Mouse (Mus musculus): ENCODE results near the gene Pank2. TPM values are rescaled to one million over a fixed set of nuclear protein-coding genes. Genes with fewer than 3 reads are reported as not detected.

Pank2 gene
- polyA plus RNA-seq, 1 experiment from 2014 or later: 25.0 TPM

DNA sequence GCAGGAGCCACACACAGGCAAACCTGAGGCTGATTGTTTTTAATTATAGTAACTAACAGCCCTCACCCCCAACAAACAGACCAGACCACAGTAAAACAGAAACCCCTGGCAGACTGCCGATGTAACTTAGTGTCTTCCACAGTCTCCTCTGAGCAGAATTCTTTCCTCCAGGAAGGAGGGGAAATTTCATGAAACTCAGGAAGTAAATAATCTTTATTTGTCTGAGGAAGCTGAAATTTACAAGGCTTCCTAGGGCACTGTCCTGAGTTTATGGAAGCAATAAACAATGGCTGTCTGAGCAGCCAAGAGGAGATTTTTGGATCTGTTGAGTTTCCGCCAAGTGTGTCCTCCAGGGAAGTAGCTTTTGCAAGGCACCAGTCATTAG is 8.0 kb upstream of the Pank2 start:
- 54% methylated on average over 2 of the region's 2 CpGs for WGBS
- no peak; the same call in 1 of the 2 replicates for ATAC-seq (ENCODE audit: insufficient read depth, low FRiP score)
- Histone ChIP-seq H3K4me2 (ENCODE audit: low read depth, low read length) (peak overlapping the region; percentile 33), H3K9ac (ENCODE audit: low read length) (peak overlapping the region; percentile 46; the same call in 1 of the 2 replicates), H3K4me3 (replicated peaks; ENCODE audit: low read length) (no peak overlapping the region), H3K4me1 (ENCODE audit: control insufficient read depth, insufficient read depth, low read length) (peaks cover 11% of the 10 kb centered on the region), H3K36me3 (ENCODE audit: control insufficient read depth, insufficient read depth, low read length) (no peaks in the 10 kb centered on the region), H3K27ac (ENCODE audit: low read length) (peak overlapping the region; percentile 71), H3K9me3 (replicated peaks; ENCODE audit: control insufficient read depth, low read length) (no peaks in the 10 kb centered on the region), H3K27me3 (ENCODE audit: control insufficient read depth, insufficient read depth, low read length) (no peaks in the 10 kb centered on the region)

GRCm38 (mm10) chr2:131255738-131256137 is 6.6 kb upstream of the Pank2 start:
- no peaks in the 10 kb centered on the region for H3K9me3 ChIP-seq (replicated peaks; ENCODE audit: control insufficient read depth, low read length)
- 59% methylated on average over 3 of the region's 3 CpGs for WGBS
- no peaks in the 10 kb centered on the region for H3K27me3 ChIP-seq (ENCODE audit: control insufficient read depth, insufficient read depth, low read length)
- H3K4me3 ChIP-seq (replicated peaks; ENCODE audit: low read length): no peak overlapping the region
- H3K4me2 ChIP-seq (ENCODE audit: low read depth, low read length): no peak overlapping the region
- H3K36me3 ChIP-seq (ENCODE audit: control insufficient read depth, insufficient read depth, low read length): no peaks in the 10 kb centered on the region
- H3K4me1 ChIP-seq (ENCODE audit: control insufficient read depth, insufficient read depth, low read length): peaks cover 16% of the 10 kb centered on the region
- no peak overlapping the region for H3K9ac ChIP-seq (ENCODE audit: low read length)
- ATAC-seq (ENCODE audit: insufficient read depth, low FRiP score): no peak
- no peak overlapping the region for H3K27ac ChIP-seq (ENCODE audit: low read length)

- H3K9me3 ChIP-seq (replicated peaks; ENCODE audit: control insufficient read depth, low read length): no peaks in the 10 kb centered on the region
- no peaks in the 10 kb centered on the region for H3K27me3 ChIP-seq (ENCODE audit: control insufficient read depth, insufficient read depth, low read length)
- WGBS: 74% methylated on average over 8 of the region's 8 CpGs
- H3K27ac ChIP-seq (ENCODE audit: low read length): no peak overlapping the region
- H3K36me3 ChIP-seq (ENCODE audit: control insufficient read depth, insufficient read depth, low read length): no peaks in the 10 kb centered on the region
- ATAC-seq (ENCODE audit: insufficient read depth, low FRiP score): no peak
- H3K9ac ChIP-seq (ENCODE audit: low read length): no peak overlapping the region
- H3K4me1 ChIP-seq (ENCODE audit: control insufficient read depth, insufficient read depth, low read length): peaks cover 10% of the 10 kb centered on the region; the same call in 1 of the 2 replicates
- no peak overlapping the region for H3K4me2 ChIP-seq (ENCODE audit: low read depth, low read length)
- no peak overlapping the region for H3K4me3 ChIP-seq (replicated peaks; ENCODE audit: low read length)
Observed at GRCm38 (mm10) chr2:131258693-131259092, 3.6 kb upstream of the Pank2 start.

DNA sequence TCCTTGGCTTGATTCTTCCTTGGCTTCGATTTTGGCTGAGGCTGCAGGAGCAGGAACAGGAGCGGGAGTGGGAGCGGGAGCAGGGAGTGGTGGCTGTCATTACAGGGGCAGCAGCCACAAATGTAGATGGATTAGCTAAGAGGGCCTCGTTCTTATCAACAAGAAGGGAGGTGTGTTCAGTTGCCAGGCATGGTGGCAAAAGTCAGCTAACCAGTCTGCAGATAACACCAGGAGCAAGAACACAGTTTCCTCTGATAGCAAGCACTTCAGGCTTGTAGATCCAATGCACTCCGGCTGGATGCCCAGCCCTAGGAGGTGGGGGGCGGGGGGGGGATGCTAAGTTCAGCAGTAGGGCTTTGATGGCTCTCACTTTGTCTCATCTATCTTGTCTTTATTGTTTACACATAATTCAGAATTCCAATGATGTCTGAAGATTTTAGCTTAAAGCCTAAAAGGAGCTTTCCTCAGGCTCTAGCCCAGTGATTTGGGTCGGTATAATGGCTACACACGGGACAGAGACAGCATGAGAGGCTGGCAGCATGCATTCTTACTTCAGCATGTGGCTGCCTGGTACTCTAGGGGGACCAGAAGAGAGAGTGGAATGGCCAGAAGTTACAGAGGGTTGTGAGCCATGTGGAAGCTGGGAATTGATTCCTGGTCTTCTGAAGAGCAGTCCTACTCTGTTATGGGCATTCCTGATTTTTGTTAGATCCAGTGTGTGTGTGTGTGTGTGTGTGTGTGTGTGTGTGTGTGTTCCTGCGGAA is 1.6 kb upstream of the Pank2 start:
- Histone ChIP-seq H3K27me3 (ENCODE audit: control insufficient read depth, insufficient read depth, low read length) (no peaks in the 10 kb centered on the region), H3K4me2 (ENCODE audit: low read depth, low read length) (no peak overlapping the region), H3K4me3 (replicated peaks; ENCODE audit: low read length) (no peak overlapping the region), H3K27ac (ENCODE audit: low read length) (peak overlapping the region; percentile 96; the same call in 1 of the 2 replicates), H3K4me1 (ENCODE audit: control insufficient read depth, insufficient read depth, low read length) (peaks cover 21% of the 10 kb centered on the region), H3K9ac (ENCODE audit: low read length) (peak overlapping the region; percentile 32; the same call in 1 of the 2 replicates), H3K36me3 (ENCODE audit: control insufficient read depth, insufficient read depth, low read length) (no peaks in the 10 kb centered on the region), H3K9me3 (replicated peaks; ENCODE audit: control insufficient read depth, low read length) (no peaks in the 10 kb centered on the region)
- WGBS: 22% methylated on average over 9 of the region's 9 CpGs
- ATAC-seq (ENCODE audit: insufficient read depth, low FRiP score): no peak

DNA sequence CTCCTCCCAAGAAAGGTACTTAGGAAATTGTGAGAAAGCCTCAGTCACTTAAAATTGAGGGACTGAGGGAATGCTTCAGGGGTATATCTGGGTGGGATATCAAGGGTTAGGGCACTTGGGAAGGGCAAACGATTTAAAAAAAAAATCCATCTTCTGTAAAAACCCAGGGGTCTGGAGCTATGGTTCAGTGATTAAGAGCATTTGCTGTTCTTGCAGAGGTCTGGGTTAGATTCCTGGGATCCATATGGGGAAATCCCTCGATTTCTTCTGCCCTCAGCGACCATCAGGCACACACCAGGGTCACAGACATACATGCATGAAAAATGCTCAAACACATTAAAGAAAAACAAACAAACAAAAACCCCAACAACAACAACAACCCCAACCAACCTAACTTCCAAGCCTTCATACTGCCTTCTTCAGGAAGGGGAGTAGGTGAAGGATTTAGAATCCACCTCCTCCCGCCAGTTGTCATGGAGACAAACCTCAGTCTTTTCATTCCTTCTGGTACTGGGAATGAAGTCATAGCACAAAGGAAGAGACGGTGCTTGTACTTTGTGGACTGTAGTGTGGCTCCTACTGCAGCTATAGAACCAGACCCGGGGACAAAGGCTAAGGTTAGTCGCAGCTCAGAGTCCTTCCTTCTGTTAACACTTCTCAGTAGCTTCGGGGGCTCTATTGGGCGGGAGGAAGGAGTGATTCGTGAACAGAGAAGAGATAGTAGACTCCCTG is 648 bp upstream of the Pank2 start:
- peak overlapping the region; percentile 84 for H3K9ac ChIP-seq (ENCODE audit: low read length)
- peak overlapping the region; percentile 55 for H3K4me2 ChIP-seq (ENCODE audit: low read depth, low read length)
- H3K27me3 ChIP-seq (ENCODE audit: control insufficient read depth, insufficient read depth, low read length): no peaks in the 10 kb centered on the region
- H3K4me3 ChIP-seq (replicated peaks; ENCODE audit: low read length): peak overlapping the region; percentile 85
- H3K36me3 ChIP-seq (ENCODE audit: control insufficient read depth, insufficient read depth, low read length): no peaks in the 10 kb centered on the region
- H3K9me3 ChIP-seq (replicated peaks; ENCODE audit: control insufficient read depth, low read length): no peaks in the 10 kb centered on the region
- peak overlapping the region; percentile 96; the same call in 1 of the 2 replicates for H3K27ac ChIP-seq (ENCODE audit: low read length)
- ATAC-seq (ENCODE audit: insufficient read depth, low FRiP score): peak; percentile 57
- 5% methylated on average over 10 of the region's 10 CpGs for WGBS
- peaks cover 21% of the 10 kb centered on the region for H3K4me1 ChIP-seq (ENCODE audit: control insufficient read depth, insufficient read depth, low read length)

GRCm38 (mm10) chr2:131262680-131263670 is 680 bp downstream of the Pank2 start:
- Histone ChIP-seq H3K4me1 (ENCODE audit: control insufficient read depth, insufficient read depth, low read length) (peaks cover 21% of the 10 kb centered on the region), H3K4me3 (replicated peaks; ENCODE audit: low read length) (peak overlapping the region; percentile 85), H3K27ac (ENCODE audit: low read length) (peak overlapping the region; percentile 99), H3K9me3 (replicated peaks; ENCODE audit: control insufficient read depth, low read length) (no peaks in the 10 kb centered on the region), H3K36me3 (ENCODE audit: control insufficient read depth, insufficient read depth, low read length) (no peaks in the 10 kb centered on the region), H3K9ac (ENCODE audit: low read length) (peak overlapping the region; percentile 98), H3K4me2 (ENCODE audit: low read depth, low read length) (peak overlapping the region; percentile 66), H3K27me3 (ENCODE audit: control insufficient read depth, insufficient read depth, low read length) (no peaks in the 10 kb centered on the region)
- ATAC-seq (ENCODE audit: insufficient read depth, low FRiP score): peak; percentile 78
- WGBS: 1% methylated on average over 57 of the region's 59 CpGs

DNA sequence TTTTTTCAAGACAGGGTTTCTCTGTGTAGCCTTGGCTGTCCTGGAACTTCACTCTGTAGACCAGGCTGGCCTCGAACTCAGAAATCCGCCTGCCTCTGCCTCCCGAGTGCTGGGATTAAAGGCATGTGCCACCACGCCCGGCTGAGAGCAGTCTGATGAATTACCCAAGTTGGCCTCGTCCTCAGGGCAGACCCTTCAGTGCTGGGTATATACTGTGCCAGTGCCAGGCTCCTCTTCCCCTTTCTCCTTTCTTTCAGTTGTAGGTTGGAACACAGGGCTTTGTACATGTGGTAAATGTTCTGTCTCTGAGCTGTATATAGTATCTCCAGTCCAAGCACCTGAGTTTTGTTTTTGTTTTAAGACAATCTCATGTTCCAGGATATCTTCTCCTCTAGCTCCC is 1.7 kb downstream of the Pank2 start:
- peak overlapping the region; percentile 85 for H3K4me3 ChIP-seq (replicated peaks; ENCODE audit: low read length)

DNA sequence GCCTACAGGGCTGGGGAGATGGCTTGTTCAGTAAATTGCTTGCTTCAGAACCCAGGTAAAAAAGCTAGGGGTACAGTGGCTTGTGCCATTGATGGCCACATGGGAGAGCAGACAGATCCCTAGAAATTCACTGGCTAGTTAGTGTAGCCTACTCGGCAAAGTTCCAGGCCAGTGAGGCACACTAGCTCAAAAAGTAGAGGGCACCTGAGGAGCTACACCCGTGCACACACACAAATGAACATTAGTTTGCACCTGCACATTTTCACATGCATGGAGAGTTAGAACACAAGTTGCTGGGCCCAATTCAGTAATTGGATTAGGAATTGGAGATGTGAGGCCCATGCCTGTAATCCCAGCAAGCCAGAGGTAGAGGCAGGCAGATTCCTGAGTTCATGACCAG is 2.8 kb downstream of the Pank2 start:
- WGBS: 79% methylated on average over 2 of the region's 2 CpGs
- Histone ChIP-seq H3K4me2 (ENCODE audit: low read depth, low read length) (no peak overlapping the region), H3K27ac (ENCODE audit: low read length) (no peak overlapping the region), H3K9me3 (replicated peaks; ENCODE audit: control insufficient read depth, low read length) (no peaks in the 10 kb centered on the region), H3K27me3 (ENCODE audit: control insufficient read depth, insufficient read depth, low read length) (no peaks in the 10 kb centered on the region), H3K4me3 (replicated peaks; ENCODE audit: low read length) (no peak overlapping the region), H3K9ac (ENCODE audit: low read length) (no peak overlapping the region), H3K4me1 (ENCODE audit: control insufficient read depth, insufficient read depth, low read length) (peaks cover 21% of the 10 kb centered on the region), H3K36me3 (ENCODE audit: control insufficient read depth, insufficient read depth, low read length) (no peaks in the 10 kb centered on the region)
- no peak for ATAC-seq (ENCODE audit: insufficient read depth, low FRiP score)

More for the DNA sequence above, 1.7 kb downstream of the Pank2 start:
- Histone ChIP-seq H3K9me3 (replicated peaks; ENCODE audit: control insufficient read depth, low read length) (no peaks in the 10 kb centered on the region), H3K4me1 (ENCODE audit: control insufficient read depth, insufficient read depth, low read length) (peaks cover 21% of the 10 kb centered on the region), H3K9ac (ENCODE audit: low read length) (no peak overlapping the region), H3K36me3 (ENCODE audit: control insufficient read depth, insufficient read depth, low read length) (no peaks in the 10 kb centered on the region), H3K27me3 (ENCODE audit: control insufficient read depth, insufficient read depth, low read length) (no peaks in the 10 kb centered on the region), H3K27ac (ENCODE audit: low read length) (no peak overlapping the region), H3K4me2 (ENCODE audit: low read depth, low read length) (peak overlapping the region; percentile 66)
- no peak for ATAC-seq (ENCODE audit: insufficient read depth, low FRiP score)
- 58% methylated on average over 6 of the region's 6 CpGs for WGBS

Measured in stomach, embryonic 16.5 days (tissue).